Mouse (Mus musculus): ENCODE data around the gene Nr1h2. TPM values are rescaled to one million over a fixed set of nuclear protein-coding genes. Genes with fewer than 3 reads are reported as not detected.

Nr1h2 gene
- polyA plus RNA-seq, 1 experiment from 2014 or later = 80.6 TPM

DNA sequence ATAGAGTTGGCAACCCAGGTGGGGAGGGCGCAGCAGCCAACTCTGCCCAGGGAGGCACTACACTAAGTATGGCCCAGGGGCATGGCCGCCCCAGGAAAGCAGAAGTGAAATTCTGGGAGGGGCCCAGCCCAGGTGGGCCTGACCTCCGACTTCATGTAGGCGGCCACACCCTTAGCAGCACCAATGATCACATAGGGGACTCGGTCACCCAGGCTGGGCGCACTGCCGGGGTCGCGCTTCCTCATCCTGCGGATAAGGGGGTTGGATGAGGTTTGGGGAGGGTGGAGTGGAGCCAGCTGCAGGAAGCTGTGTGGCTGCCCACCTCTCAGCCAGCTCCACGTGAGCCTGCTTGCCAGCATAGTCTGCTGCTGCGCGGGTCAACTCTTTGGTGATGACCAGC lies 19.5 kb downstream of the Nr1h2 start:
- TF ChIP-seq CTCF (IDR thresholded peaks at IDR 0.05; ENCODE audit: low read depth) = no peak
- Histone ChIP-seq H3K36me3 (ENCODE audit: insufficient read depth, low read length) (peaks cover 12% of the 10 kb centered on the region), H3K4me1 (replicated peaks; ENCODE audit: insufficient read depth, low read length) (no peaks in the 10 kb centered on the region), H3K9me3 (replicated peaks; ENCODE audit: low read length) (no peaks in the 10 kb centered on the region), H3K9ac (ENCODE audit: low read depth, low read length) (no peak overlapping the region), H3K27ac (no peak overlapping the region), H3K4me2 (ENCODE audit: low read length) (no peak overlapping the region), H3K4me3 (replicated peaks; ENCODE audit: low read depth, low read length) (no peak overlapping the region), H3K27me3 (ENCODE audit: insufficient read depth, low read length) (no peaks in the 10 kb centered on the region)
- WGBS = 88% methylated on average over 12 of the region's 13 CpGs
- ATAC-seq (replicated peaks; ENCODE audit: low FRiP score, low read depth) (no peak), DNase-seq (ENCODE audit: low spot score) (no peak)

DNA sequence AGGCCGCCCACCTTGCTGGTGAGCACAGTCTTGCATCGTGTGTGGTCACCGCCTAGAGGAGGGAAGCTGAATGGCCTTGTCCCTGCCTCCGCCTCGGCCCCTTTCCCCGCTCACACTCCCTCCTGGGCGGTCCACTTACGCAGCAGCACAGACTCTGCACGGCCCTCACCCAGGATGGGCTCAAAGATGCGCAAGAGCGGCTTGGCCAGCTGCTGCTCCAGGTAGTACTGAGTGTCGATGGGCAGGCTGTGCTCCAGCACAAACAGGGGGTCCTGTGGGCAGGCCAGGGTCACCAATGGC lies 20.1 kb downstream of the Nr1h2 start:
- Histone ChIP-seq H3K36me3 (ENCODE audit: insufficient read depth, low read length) (peaks cover 12% of the 10 kb centered on the region), H3K27me3 (ENCODE audit: insufficient read depth, low read length) (no peaks in the 10 kb centered on the region)
- WGBS = 80% methylated on average over 12 of the region's 12 CpGs

DNA sequence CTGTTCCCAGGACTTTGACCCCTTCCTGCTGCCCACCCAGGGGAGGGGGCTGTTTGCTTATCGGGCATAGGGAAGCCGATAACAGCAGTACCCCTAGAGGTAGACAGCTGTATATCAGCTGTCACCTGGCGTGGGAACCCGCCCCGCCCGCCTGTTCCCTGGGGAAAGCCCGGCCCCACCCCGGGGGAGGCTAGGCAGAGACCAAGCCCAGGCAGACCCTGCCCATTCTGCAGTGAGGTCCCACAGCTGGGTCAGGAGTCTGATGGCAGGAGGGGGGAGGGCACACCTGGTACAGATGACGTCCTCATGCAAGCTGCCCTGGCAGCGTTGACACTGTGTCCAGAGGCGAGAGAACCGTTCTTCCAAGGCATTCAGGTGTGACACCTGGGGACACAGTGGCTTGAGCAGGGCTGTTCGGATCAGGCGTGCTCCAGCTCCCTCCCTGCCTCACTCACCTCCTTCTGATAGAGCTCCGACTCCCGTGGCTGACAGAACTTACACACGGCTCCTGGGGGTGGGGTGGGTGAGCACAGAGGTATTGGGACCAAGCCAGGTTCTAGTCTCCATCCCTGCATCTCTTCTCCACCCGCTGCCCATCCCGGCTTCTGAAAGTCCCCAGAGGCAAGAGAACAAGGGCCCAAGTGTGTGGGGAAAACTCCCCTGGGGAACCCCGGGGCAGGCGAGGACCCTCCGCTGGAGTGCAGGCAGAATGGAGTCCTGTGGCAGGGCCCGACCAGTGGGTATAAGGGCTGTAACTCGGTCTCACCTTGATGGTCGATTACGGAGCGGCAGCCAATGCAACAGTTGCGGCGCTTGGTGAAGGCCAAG lies 20.6 kb downstream of the Nr1h2 start:
- no peaks in the 10 kb centered on the region for H3K4me1 ChIP-seq (replicated peaks; ENCODE audit: insufficient read depth, low read length)
- no peak overlapping the region for H3K27ac ChIP-seq
- no peak for TF ChIP-seq CTCF (IDR thresholded peaks at IDR 0.05; ENCODE audit: low read depth)
- no peak overlapping the region for H3K4me2 ChIP-seq (ENCODE audit: low read length)
- DNase-seq (ENCODE audit: low spot score) (no peak), ATAC-seq (replicated peaks; ENCODE audit: low FRiP score, low read depth) (no peak)
- H3K9ac ChIP-seq (ENCODE audit: low read depth, low read length) = no peak overlapping the region
- no peaks in the 10 kb centered on the region for H3K9me3 ChIP-seq (replicated peaks; ENCODE audit: low read length)
- H3K27me3 ChIP-seq (ENCODE audit: insufficient read depth, low read length) = no peaks in the 10 kb centered on the region
- H3K36me3 ChIP-seq (ENCODE audit: insufficient read depth, low read length) = peaks cover 12% of the 10 kb centered on the region
- WGBS = 79% methylated on average over 29 of the region's 29 CpGs
- no peak overlapping the region for H3K4me3 ChIP-seq (replicated peaks; ENCODE audit: low read depth, low read length)

More for the DNA sequence above, 20.1 kb downstream of the Nr1h2 start:
- Histone ChIP-seq H3K9ac (ENCODE audit: low read depth, low read length) (no peak overlapping the region), H3K4me1 (replicated peaks; ENCODE audit: insufficient read depth, low read length) (no peaks in the 10 kb centered on the region), H3K9me3 (replicated peaks; ENCODE audit: low read length) (no peaks in the 10 kb centered on the region), H3K27ac (no peak overlapping the region), H3K4me3 (replicated peaks; ENCODE audit: low read depth, low read length) (no peak overlapping the region), H3K4me2 (ENCODE audit: low read length) (no peak overlapping the region)
- DNase-seq (ENCODE audit: low spot score) (no peak), ATAC-seq (replicated peaks; ENCODE audit: low FRiP score, low read depth) (no peak)
- no peak for TF ChIP-seq CTCF (IDR thresholded peaks at IDR 0.05; ENCODE audit: low read depth)

DNA sequence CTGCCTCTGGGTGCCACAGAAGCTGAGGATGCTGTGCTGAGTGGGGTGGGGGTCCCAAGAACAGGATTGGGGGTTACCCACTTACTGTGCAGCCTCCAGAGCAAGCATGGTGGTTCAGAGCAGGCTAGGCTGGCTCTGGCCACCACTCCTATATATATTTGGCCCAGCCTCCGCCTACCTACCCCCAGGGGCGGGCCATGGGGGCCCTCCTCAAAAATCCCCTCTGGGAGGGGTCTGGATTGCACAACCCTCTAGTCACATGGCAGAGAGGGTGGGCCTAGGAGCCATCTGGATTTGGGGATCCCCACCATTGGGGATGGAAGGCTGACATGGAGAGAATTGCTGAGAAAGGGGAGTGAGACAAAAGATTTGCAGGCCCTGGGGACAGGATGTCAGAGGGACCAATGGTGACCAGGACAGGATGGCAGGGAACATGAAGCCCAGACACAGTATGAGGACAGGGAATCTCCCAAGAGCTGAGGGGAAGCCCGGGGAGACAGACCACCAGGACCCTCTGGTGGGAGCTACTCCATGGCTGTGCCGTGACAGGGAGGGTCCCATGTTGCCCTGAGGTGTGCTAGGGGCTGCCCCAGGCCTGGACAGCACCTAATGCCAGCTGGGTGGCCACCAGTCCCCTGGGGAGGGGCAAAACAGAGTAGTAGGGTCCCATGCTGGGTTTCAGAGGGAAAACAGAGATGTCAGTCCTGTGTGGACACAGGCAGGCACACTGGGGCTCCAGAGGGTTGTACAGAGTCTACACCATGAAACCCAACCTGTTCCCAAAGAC lies 21.6 kb downstream of the Nr1h2 start, which contains the start of gene Spib:
Gene Spib (minus strand): TSS at position 126 of the 787 bp plus-strand sequence.
- no peak for DNase-seq (ENCODE audit: low spot score)
- no peak within 1 kb of the TSS for H3K27ac ChIP-seq
- ATAC-seq (replicated peaks; ENCODE audit: low FRiP score, low read depth) = no peak
- H3K4me2 ChIP-seq (ENCODE audit: low read length) = no peak within 1 kb of the TSS
- no peak within 1 kb of the TSS for H3K4me3 ChIP-seq (replicated peaks; ENCODE audit: low read depth, low read length)
- peaks cover 4% of the 10 kb centered on the region; the same call in 1 of the 2 replicates for H3K36me3 ChIP-seq (ENCODE audit: insufficient read depth, low read length)
- no peaks in the 10 kb centered on the region for H3K9me3 ChIP-seq (replicated peaks; ENCODE audit: low read length)
- TF ChIP-seq CTCF (IDR thresholded peaks at IDR 0.05; ENCODE audit: low read depth) = no peak
- H3K4me1 ChIP-seq (replicated peaks; ENCODE audit: insufficient read depth, low read length) = no peaks in the 10 kb centered on the region
- H3K9ac ChIP-seq (ENCODE audit: low read depth, low read length) = no peak within 1 kb of the TSS
- no peaks in the 10 kb centered on the region for H3K27me3 ChIP-seq (ENCODE audit: insufficient read depth, low read length)
- WGBS = 84% methylated on average over 4 of the region's 4 CpGs

DNA sequence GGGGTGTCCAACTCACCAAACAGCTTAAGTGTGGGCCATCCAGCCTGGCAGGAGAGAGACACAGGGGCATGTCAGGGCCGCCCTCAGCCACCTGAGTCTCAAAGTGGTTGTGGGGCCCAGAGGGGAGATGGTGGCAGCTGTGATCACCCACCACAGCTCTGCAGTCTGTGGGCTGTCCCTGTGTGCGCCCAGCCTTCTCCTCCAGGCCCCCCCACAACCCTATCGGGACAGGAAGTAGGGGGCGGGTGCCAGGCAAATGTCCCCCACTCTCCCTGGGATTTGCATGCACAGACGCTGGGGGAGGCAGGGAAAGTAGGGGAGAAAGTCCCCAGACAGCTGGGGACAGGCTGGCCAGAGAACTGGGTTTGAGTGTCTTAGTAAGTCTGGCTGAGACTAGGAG lies 22.5 kb downstream of the Nr1h2 start:
- no peak for TF ChIP-seq CTCF (IDR thresholded peaks at IDR 0.05; ENCODE audit: low read depth)
- no peaks in the 10 kb centered on the region for H3K27me3 ChIP-seq (ENCODE audit: insufficient read depth, low read length)
- WGBS = 45% methylated on average over 5 of the region's 5 CpGs
- DNase-seq (ENCODE audit: low spot score) (no peak), ATAC-seq (replicated peaks; ENCODE audit: low FRiP score, low read depth) (no peak)
- H3K9me3 ChIP-seq (replicated peaks; ENCODE audit: low read length) = no peaks in the 10 kb centered on the region
- no peaks in the 10 kb centered on the region for H3K4me1 ChIP-seq (replicated peaks; ENCODE audit: insufficient read depth, low read length)
- no peak overlapping the region for H3K4me3 ChIP-seq (replicated peaks; ENCODE audit: low read depth, low read length)
- H3K36me3 ChIP-seq (ENCODE audit: insufficient read depth, low read length) = peaks cover 4% of the 10 kb centered on the region; the same call in 1 of the 2 replicates
- H3K27ac ChIP-seq = no peak overlapping the region
- H3K4me2 ChIP-seq (ENCODE audit: low read length) = no peak overlapping the region
- no peak overlapping the region for H3K9ac ChIP-seq (ENCODE audit: low read depth, low read length)

DNA sequence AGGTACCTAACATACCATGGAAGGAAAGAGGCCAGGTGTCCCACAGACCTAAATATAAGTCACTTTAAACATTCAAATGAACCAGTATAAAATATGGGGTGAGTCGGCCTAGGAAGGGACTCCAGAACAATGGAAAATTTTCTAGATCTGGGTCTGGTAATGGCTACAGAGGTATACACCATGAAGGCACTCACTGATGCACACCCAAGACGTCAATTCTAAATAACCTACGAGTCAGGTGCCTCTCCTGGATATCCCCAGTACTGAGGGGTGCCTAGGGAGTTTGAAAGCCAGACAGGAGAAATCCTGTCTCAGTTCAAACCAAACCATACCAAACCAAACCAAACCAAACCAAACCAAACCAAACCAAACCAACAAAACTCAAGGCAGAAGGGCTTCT lies 23.2 kb downstream of the Nr1h2 start:
- Histone ChIP-seq H3K27me3 (ENCODE audit: insufficient read depth, low read length) (no peaks in the 10 kb centered on the region), H3K36me3 (ENCODE audit: insufficient read depth, low read length) (peaks cover 4% of the 10 kb centered on the region; the same call in 1 of the 2 replicates), H3K9me3 (replicated peaks; ENCODE audit: low read length) (no peaks in the 10 kb centered on the region), H3K27ac (no peak overlapping the region), H3K4me1 (replicated peaks; ENCODE audit: insufficient read depth, low read length) (no peaks in the 10 kb centered on the region), H3K4me2 (ENCODE audit: low read length) (no peak overlapping the region), H3K9ac (ENCODE audit: low read depth, low read length) (no peak overlapping the region), H3K4me3 (replicated peaks; ENCODE audit: low read depth, low read length) (no peak overlapping the region)
- DNase-seq (ENCODE audit: low spot score) = no peak
- WGBS = 74% methylated on average over 3 of the region's 3 CpGs
- no peak for TF ChIP-seq CTCF (IDR thresholded peaks at IDR 0.05; ENCODE audit: low read depth)
- ATAC-seq (replicated peaks; ENCODE audit: low FRiP score, low read depth) = no peak
